Mouse (Mus musculus): ENCODE data around the gene Tubgcp2.
A peak's percentile ranks its signal among the peaks of the same experiment; 100 is the strongest.

The Tubgcp2 gene

GRCm38 (mm10) chr7:139979011-139979719 is 57.3 kb downstream of the Tubgcp2 start:
- DNase-seq (ENCODE audit: low spot score) = peak; percentile 50

- DNase-seq (ENCODE audit: low spot score) = peak; percentile 86
Observed at GRCm38 (mm10) chr7:139978278-139978892, 58.1 kb downstream of the Tubgcp2 start, which contains the start of gene 6430531B16Rik. TSS of gene 6430531B16Rik (minus strand) at chr7:139978755.

- no peak for DNase-seq (ENCODE audit: low spot score)
Observed at GRCm38 (mm10) chr7:139975471-139975870, 61.0 kb downstream of the Tubgcp2 start.

GRCm38 (mm10) chr7:139974307-139974706 is 62.2 kb downstream of the Tubgcp2 start:
- no peak for DNase-seq (ENCODE audit: low spot score)

- peak; percentile 64 for DNase-seq (ENCODE audit: low spot score)
Observed at GRCm38 (mm10) chr7:139972923-139973331, 63.5 kb downstream of the Tubgcp2 start.

- peak; percentile 57 for DNase-seq (ENCODE audit: low spot score)
Observed at GRCm38 (mm10) chr7:139971436-139971835, 65.0 kb downstream of the Tubgcp2 start.

GRCm38 (mm10) chr7:139970979-139971378 is 65.5 kb downstream of the Tubgcp2 start:
- no peak for DNase-seq (ENCODE audit: low spot score)

GRCm38 (mm10) chr7:139970216-139970919 is 66.1 kb downstream of the Tubgcp2 start:
- no peak for DNase-seq (ENCODE audit: low spot score)

- DNase-seq (ENCODE audit: low spot score) = peak; percentile 84
Observed at GRCm38 (mm10) chr7:139969348-139970130, 66.9 kb downstream of the Tubgcp2 start.

GRCm38 (mm10) chr7:139968428-139968827 is 68.0 kb downstream of the Tubgcp2 start:
- no peak for DNase-seq (ENCODE audit: low spot score)

GRCm38 (mm10) chr7:139967175-139967574 is 69.3 kb downstream of the Tubgcp2 start:
- DNase-seq (ENCODE audit: low spot score) = no peak

GRCm38 (mm10) chr7:139963814-139964213 is 72.7 kb downstream of the Tubgcp2 start:
- DNase-seq (ENCODE audit: low spot score) = no peak

- DNase-seq (ENCODE audit: low spot score) = no peak
Observed at GRCm38 (mm10) chr7:139961141-139961540, 75.3 kb downstream of the Tubgcp2 start.

GRCm38 (mm10) chr7:139957958-139958357 is 78.5 kb downstream of the Tubgcp2 start:
- no peak for DNase-seq (ENCODE audit: low spot score)

GRCm38 (mm10) chr7:139957437-139957836 is 79.0 kb downstream of the Tubgcp2 start:
- no peak for DNase-seq (ENCODE audit: low spot score)

- DNase-seq (ENCODE audit: low spot score) = no peak
Observed at GRCm38 (mm10) chr7:139956658-139957057, 79.8 kb downstream of the Tubgcp2 start.

- no peak for DNase-seq (ENCODE audit: low spot score)
Observed at GRCm38 (mm10) chr7:139955505-139955904, 81.0 kb downstream of the Tubgcp2 start.

- no peak for DNase-seq (ENCODE audit: low spot score)
Observed at GRCm38 (mm10) chr7:139951991-139952633, 84.4 kb downstream of the Tubgcp2 start.

GRCm38 (mm10) chr7:139951079-139951478 is 85.4 kb downstream of the Tubgcp2 start:
- no peak for DNase-seq (ENCODE audit: low spot score)

- peak; percentile 49 for DNase-seq (ENCODE audit: low spot score)
Observed at GRCm38 (mm10) chr7:139950283-139950971, 86.0 kb downstream of the Tubgcp2 start.

GRCm38 (mm10) chr7:139949893-139950282 is 86.6 kb downstream of the Tubgcp2 start:
- DNase-seq (ENCODE audit: low spot score) = peak; percentile 74

Data from MN1 (cell line).